Mouse (Mus musculus): ENCODE results near the gene Nat10.
A peak's percentile ranks its signal among the peaks of the same experiment; 100 is the strongest.

Nat10 gene

GRCm38 (mm10) chr2:103745481-103745880 is 15.6 kb downstream of the Nat10 start:
- DNase-seq, result peak in 1 of 2 experiments; percentile 9

- peak; percentile 62 to 74 for DNase-seq
These were observed 17.1 kb downstream of the Nat10 start for GRCm38 (mm10) chr2:103743988-103744387.

GRCm38 (mm10) chr2:103743536-103743935 is 17.5 kb downstream of the Nat10 start:
- DNase-seq, result peak in 1 of 2 experiments; percentile 10

- no peak for DNase-seq
These were observed 18.2 kb downstream of the Nat10 start for GRCm38 (mm10) chr2:103742821-103743220.

- no peak for DNase-seq
These were observed 29.6 kb downstream of the Nat10 start for GRCm38 (mm10) chr2:103731423-103731822.

GRCm38 (mm10) chr2:103730999-103731398 is 30.1 kb downstream of the Nat10 start:
- DNase-seq, result no peak

GRCm38 (mm10) chr2:103728027-103728540 is 33.0 kb downstream of the Nat10 start:
- DNase-seq, result no peak

- DNase-seq, result no peak
These were observed 36.5 kb downstream of the Nat10 start for GRCm38 (mm10) chr2:103724521-103724920.

GRCm38 (mm10) chr2:103719292-103719646 is 41.8 kb downstream of the Nat10 start:
- DNase-seq, result no peak

GRCm38 (mm10) chr2:103718594-103719291 is 42.3 kb downstream of the Nat10 start:
- DNase-seq, result peak; percentile 62 to 81

- DNase-seq, result peak in 1 of 2 experiments; percentile 43
These were observed 46.7 kb downstream of the Nat10 start for GRCm38 (mm10) chr2:103714412-103714811.

GRCm38 (mm10) chr2:103713831-103714230 is 47.2 kb downstream of the Nat10 start:
- DNase-seq, result peak; percentile 36 to 88

GRCm38 (mm10) chr2:103710849-103711248 is 50.2 kb downstream of the Nat10 start:
- DNase-seq, result peak in 1 of 2 experiments; percentile 37

GRCm38 (mm10) chr2:103707056-103707776 is 53.9 kb downstream of the Nat10 start:
- DNase-seq, result no peak

- DNase-seq, result peak; percentile 91 to 95
These were observed 54.8 kb downstream of the Nat10 start for GRCm38 (mm10) chr2:103706226-103706625.

- no peak for DNase-seq
These were observed 55.2 kb downstream of the Nat10 start for GRCm38 (mm10) chr2:103705826-103706225.

- no peak for DNase-seq
These were observed 57.2 kb downstream of the Nat10 start for GRCm38 (mm10) chr2:103703865-103704264.

- DNase-seq, result no peak
These were observed 57.7 kb downstream of the Nat10 start for GRCm38 (mm10) chr2:103703336-103703735.

GRCm38 (mm10) chr2:103700514-103700913 is 60.6 kb downstream of the Nat10 start:
- DNase-seq, result no peak

GRCm38 (mm10) chr2:103696177-103696576 is 64.9 kb downstream of the Nat10 start:
- DNase-seq, result peak; percentile 65 to 78

- DNase-seq, result no peak
These were observed 66.1 kb downstream of the Nat10 start for GRCm38 (mm10) chr2:103694777-103695563.

GRCm38 (mm10) chr2:103692810-103693209 is 68.3 kb downstream of the Nat10 start:
- DNase-seq, result no peak

- DNase-seq, result no peak
These were observed 69.8 kb downstream of the Nat10 start for GRCm38 (mm10) chr2:103691278-103691677.
